Mouse (Mus musculus) lung, postnatal 14 days (tissue): ENCODE data around the gene Fhl3.
A peak's percentile ranks its signal among the peaks of the same experiment; 100 is the strongest.

Experiments
- DNase-seq: peaks from one replicate; pipeline ENCODE4 v3.0.0; 2021

Fhl3 gene

DNA sequence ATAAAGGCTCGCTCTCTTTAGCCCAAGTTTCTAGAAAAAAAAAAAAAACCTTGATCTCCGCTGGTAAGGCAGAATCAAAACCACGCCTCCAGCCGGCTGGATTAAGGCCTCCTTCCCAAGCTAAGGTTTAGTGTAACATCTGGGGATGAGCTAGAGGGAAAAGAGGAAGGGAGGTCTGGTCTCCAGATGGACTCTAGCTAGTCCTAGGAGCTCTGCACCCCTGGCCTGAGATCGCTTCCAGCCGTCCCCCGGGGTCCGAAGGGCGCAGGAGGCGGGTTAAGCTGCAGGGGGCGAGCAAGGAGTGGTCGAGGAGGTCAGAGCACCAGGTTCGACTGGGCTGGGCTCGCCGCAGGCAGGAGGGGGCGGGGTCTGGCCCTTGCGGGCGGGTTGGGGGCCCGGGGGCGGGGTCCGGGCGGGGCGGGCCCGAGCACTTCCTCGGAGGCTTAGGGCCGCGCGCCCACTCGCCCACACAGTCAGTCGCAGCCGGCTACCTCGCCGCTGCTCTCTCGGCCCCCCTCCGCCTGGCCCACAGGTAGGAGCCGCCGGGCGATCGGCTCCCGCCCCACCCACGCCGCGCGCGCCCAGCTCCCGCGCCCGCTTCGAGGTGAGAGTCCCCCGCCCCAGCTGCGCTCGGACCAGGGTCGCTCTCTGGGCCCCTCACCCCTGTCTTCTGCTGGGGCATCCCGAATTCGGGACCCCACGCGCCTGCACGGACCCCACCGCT lies at the start of gene Fhl3:
Fhl3 (plus strand) TSS at position 454 of the 724 bp plus-strand sequence.
- DNase-seq = peak; percentile 63

DNA sequence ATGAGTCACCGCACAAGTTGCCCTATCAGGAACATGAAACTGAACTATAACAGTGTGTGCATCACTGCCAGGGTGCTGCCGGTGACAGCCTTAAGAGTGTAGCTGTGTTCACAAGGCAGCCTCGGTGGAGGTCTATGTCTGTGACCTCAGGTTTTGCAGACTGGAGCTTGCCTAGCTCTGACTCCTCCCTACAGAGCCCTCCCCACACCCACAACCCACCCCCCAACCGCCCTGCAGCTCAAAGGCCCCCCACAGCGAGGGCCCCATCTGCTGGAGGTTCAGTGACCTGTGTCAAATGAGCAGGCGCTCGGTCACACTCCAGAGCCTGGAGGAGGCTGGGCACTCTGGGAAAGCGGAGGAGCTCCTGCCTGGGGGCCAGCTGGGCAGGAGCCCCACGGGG lies 47.6 kb upstream of the Fhl3 start:
- no peak for DNase-seq

DNA sequence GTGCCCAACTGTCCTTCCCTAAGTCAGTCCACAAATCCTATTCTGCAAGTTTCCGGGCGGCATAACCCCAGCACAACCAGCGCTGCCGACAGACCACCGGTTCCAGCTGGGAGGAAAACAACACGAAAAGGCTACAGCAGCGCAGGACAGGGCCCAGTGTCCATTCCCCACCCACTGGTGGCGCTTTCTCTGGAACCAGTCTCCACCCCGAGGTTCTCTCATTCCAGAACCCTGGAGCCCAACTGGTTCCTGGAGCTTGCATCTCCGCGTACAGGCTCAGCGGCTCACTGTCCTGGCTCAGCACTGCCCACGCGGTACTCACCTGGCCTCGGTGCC lies 44.0 kb upstream of the Fhl3 start, which contains the start of gene Pou3f1:
Pou3f1 (plus strand) TSS at position 290 of the 336 bp plus-strand sequence.
- DNase-seq = no peak

DNA sequence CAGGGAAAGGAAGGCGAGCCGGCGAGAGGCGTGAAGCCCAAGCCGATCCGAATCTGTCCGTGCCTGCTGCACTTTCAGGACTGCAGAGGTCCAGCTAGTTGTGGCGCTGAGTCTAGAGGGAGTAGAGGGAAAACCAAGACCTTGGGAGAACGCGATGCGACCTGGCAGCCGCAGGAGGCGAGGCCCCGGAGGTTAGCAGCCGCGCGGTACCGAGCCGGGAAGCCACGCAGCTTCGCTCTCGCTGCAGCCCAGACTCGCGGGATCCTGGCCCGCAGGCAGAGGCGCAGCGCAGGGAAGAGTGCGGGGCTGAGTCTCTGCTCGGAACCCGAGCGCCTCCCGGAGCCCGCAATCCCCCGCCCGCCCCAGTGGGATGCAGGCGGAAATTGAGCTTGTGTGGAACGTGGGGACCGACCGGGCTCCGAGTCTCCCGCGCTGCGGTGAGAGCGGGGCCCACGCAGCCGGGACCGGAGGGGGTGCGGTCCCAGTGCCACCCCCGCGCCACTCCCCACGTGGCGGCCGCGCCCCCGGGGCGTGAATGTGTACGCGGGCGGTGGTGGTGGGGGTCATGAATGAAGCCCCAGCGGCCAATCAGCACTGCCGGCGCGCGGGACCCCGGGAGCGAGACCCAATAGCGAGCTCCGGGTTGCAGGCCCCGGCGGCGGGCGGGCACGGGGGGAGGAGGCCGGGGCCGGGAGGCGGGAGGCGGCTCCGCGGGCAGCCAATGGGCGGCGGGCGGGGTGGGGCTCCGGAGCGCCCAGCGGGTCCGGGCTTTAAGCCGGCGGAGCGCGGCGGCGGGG lies 43.4 kb upstream of the Fhl3 start:
- peak; percentile 69 for DNase-seq

DNA sequence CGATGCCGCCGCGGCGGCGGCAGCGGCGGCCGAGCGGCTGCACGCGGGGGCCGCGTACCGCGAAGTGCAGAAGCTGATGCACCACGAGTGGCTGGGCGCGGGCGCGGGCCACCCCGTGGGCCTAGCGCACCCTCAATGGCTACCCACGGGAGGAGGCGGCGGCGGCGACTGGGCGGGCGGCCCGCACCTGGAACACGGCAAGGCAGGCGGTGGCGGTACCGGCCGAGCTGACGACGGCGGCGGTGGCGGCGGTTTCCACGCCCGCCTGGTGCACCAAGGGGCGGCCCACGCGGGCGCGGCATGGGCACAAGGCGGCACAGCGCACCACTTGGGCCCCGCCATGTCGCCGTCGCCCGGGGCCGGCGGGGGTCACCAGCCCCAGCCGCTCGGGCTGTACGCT lies 42.7 kb upstream of the Fhl3 start:
- DNase-seq = no peak

DNA sequence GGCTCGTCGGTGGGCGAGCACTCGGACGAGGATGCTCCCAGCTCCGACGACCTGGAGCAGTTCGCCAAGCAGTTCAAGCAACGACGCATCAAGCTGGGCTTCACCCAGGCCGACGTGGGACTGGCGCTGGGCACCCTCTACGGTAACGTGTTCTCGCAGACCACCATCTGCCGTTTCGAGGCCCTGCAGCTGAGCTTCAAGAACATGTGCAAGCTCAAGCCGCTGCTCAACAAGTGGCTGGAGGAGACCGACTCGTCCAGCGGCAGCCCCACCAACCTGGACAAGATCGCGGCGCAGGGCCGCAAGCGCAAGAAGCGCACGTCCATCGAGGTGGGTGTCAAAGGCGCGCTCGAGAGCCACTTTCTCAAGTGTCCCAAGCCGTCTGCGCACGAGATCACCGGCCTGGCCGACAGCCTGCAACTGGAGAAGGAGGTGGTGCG lies 42.1 kb upstream of the Fhl3 start:
- DNase-seq = no peak

DNA sequence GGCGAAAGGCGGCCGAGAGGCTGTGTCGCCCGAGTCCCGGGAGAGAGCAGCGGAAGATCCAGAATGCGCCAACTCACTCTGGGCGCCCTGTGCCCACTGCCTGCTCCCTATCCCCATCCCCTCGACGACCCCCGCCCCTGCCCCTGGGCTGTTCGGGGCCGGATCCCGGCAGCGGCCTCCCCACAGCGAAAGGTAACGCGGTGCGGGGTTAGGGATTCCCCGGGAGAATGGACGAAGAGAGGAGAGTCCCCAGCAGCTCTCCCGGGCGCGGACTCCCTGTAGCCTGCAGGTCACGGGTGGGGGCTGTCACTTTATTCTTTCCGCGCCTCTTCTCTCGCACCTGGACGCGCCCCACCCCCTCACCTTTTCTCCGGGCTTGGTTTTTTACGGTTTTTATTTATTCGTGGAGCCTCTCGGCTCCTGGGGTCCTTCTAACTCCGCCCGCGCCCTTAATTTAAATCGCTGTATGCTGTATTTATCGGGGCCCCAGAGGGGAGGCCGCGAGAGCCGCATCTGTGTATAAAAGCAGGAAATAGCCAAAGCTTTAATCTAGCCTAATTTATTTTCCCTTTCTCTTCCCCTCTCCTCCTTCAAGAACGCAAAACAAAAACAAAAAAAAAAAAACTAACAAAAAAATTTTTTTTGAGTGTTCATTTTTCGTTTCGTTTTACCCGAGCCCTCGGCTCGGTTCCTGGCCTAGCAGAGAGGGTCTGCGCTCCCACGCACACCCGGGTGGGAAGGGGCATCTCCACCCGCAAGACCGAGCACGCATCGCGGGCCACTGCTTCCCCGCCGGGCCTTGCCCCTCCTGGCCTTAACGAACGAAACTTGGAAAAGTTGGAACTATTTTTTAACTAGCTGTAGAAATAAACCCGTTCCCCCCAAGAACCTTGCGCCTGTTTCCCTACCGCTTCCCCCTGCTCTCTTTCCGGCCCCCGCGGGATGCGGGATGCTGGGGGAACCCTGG lies 41.0 kb upstream of the Fhl3 start:
- DNase-seq = no peak

DNA sequence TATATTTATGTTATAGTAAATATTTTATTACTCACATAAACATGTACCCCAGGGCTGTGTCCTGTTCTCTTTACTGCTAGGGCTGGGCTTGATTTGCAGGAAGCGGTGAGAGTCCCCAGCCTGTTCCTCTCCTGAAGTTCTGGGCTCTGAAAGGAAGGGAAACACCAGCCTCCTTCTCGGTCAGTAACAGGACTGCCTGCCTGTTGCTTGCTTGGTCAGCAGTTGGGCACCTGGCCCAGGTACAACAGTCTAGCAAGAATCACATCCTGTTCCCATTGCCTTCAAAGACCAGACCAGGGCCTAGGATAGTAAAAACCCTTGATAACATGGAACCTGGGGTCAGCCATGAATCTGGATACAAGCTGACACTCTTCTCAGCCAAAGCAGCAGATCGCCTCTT lies 39.9 kb upstream of the Fhl3 start:
- no peak for DNase-seq

DNA sequence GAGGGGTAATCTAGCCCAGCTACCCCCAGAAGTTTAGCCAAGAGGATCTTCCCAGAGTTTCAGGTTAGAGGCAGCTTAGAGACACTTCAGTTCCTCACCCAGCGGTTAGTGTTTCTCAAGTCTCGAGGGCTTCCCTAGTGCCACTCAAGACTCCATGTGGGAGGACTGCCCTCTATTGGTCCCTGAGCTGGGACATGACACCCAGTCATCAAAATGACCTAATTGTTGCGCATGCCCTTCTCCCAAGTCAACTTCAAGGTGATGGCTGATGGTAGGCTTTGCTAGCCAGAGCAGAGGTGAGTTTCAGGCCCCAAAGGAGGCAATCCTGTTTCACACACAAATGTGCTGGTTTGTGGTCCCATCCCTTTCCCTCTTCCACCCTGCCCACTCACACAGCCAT lies 37.5 kb upstream of the Fhl3 start:
- no peak for DNase-seq

DNA sequence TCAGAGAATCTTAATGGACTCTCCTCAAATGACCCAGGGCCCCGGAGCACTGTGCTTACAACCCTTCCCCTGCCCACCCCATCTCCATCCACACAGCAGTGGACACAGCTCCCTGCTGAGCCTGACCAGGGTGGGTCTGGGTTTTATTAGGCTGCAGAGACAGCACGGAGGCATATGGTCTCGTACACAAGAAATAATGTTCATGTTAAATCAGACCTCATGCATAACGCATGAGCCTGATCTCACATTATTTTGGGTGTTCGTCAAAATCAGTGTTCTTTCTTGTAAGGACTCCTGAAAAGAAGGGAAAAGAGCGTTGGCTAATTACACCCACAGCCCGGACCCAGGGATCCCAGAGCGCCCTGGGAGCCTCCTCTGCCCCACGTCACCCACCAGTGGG lies 36.3 kb upstream of the Fhl3 start:
- DNase-seq = no peak

DNA sequence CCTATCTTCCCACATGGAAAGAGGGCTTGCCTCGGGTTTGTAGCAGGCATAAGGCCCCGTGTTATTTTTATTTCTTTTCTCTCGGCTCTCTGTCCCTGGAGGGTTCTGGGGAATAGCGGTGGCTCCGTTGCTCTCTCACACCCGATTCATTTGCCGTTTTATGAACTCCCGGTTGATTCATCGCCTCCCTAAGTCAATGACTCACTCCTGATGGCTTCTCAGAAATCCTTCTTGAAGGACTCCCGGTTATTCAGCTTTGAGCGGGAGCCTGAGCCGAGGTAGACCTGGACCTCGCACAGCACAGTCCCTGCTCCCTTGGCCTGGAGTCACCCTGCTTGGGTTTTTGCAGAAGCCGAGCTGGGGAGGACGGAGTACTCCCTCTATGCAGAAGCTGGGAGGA lies 35.9 kb upstream of the Fhl3 start:
- no peak for DNase-seq

DNA sequence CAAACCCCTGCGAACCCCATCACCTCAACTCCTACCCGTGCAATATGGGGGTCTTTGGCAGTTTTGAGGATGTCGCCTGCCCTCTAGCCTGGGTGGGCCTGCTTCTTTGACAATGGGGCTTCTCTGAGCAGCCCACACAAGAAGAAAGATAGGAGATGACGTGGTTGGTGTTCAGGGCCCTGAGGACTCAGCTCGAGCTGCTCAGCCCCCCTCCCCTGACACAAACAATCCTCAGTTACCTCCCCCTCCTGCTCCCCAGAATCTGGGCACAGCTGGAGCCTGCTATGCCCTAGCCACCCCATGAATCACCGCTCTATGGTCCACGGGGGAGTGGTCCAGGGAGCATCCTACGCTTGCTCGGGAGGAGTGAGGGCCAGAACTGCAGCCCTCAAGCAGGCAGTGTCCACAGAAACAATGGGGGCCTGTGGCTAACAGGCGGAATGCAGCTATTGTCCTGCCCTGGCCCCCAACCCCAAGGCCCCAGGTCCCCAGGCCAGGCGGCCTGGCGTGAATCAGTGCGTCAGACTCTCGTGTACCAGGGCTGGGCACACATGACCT lies 32.9 kb upstream of the Fhl3 start:
- DNase-seq = no peak

DNA sequence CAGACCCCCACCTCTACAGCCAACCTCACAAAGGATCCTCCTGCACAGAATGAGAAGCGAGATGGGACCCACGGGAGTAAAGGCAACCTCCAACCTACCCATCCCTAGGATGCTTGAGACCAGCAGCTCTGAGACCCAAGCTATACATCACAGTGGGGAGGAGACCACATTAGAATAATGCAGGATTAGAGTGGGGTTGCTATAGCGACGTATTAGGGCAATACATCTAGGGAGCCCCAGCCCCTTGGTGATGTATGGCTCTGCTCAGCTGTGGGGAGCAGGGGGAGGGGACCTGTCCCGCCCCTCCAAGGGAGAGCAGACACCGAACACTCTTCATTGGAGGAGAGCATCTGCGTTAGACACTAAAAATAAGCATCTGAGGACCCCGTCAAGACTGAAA lies 32.4 kb upstream of the Fhl3 start:
- DNase-seq = no peak

DNA sequence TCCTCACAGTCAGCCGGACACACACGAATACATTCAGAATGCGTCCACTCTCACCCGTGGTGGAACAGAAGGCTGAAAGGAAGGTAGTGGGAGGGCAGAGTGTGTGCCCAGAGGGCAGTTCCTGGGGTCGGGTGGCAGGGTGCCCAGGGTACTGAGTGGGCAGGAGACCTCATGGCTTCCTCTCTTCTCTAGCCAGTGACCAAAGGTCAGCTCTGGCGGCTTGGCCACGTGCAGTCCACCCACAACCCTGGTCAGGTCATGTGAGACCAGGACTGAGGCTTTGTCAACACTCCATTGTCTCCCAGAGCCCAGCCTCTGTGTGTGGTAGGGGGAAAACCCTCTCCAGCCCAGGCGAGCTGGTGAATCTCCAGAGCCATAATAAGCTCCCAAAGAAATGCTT lies 30.3 kb upstream of the Fhl3 start:
- no peak for DNase-seq

DNA sequence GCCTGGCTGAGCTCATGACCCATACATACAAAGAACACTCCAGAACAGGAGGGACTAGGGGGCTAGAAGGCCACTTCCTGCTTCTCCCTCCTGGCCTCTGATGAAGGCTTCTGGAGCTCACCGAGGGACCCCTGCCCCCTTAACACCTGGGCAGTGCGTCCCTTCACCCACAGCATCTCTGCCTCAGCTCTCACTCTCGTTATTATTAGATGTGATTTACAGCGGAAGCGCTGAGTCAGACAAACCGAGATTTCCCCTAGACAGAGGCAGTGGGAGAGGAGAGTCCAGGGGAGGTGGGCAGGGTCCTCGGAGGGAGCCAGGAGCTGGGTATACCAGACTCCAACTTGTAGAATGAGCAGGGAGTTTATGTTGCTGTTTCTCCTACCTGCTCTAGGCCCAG lies 28.9 kb upstream of the Fhl3 start:
- DNase-seq = no peak

DNA sequence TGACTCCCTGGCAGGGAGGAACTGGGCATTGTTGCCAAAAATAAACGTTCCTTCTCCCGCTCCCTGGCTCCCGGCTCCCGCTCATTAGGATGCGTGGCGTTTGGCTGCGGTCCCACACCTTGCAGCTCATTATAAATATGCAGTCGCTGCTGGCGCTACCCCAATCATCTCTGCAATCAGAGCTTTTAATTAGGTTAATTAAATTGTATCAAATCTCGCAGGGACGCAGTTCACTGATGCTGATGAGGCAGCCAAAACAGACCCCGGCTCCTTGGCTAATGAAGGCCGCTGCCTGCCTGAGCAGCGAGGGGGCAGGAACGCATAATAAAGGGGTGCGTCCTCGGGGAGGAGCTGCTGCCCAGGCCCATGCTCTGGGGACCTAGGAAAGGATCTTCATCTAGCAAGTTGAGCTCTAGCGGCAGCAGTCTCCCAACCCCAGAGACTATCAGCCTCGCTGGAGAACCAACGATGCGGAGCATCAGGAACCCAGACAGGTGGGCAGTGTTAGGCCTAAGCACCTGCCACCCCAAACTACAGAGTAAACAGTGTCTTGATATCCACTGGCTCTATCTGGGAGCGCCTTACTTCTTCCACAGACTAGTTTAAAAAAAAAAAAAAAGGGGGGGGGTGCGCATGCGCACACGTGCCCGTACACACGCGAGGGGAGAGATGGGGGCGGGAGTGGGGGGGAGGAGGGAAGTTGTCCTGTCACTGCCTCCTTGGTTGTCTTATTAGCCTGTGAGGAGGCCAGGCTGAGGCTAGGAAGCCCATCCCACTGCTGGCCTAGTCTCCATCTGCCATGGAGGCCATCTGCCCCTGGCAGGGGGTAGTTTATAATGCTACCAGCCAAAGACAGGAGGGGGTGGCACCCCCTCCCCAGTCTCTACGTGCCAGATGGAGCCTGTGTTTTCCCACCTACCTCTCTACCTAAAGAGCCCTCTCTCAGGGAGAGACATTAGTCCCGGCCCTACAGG lies 27.9 kb upstream of the Fhl3 start:
- DNase-seq = no peak

DNA sequence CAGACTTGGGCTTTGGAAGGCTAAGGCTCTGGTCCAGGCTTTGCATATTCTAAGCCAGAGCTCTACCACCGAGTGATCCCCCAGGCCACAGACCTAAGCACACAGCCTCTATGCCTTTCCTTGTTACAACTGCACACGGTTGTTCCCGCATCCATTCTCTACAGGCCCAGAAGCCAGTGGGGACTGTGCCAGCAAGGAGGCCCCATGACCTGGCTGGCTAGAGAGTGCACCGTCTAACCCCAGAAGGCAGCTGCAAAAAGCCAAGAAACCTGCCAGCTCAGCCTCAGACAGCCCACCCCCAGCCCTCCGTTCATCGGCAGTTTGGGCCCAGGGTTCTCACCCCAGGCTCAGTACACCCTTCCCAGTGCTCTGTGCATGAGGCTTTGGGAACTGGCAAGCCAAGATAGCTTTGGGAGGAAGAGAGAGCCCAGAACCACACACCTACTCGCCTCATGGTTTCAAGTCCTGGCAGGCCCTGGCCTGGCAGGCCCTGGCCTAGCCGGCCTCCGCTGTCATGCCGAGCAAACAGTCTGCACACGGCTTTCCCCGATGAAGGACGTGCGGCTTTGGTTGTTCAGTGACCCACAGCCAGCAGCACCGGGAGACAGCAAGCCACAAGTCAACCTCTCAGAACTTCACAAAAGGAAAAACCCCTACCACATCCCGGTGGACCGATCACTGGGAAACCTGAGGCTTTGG lies 26.0 kb upstream of the Fhl3 start:
- DNase-seq = no peak

DNA sequence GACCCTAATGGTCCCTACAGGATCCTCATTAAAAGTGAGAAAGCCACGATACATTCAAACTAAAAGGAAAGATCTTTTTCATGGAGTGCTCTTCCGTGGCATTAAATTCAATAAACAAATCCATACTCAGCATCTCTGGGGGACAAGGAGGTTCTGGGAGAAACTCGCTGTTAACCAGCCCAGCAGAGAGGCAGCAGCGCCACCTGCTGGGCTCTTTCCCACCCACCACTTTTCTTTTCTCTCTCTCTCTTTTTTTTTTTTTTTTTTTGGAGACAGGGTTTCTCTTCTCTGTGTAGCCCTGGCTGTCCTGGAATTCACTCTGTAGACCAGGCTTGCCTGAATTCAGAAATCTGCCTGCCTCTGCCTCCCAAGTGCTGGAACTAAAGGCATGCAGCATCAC lies 25.5 kb upstream of the Fhl3 start:
- DNase-seq = peak; percentile 66

DNA sequence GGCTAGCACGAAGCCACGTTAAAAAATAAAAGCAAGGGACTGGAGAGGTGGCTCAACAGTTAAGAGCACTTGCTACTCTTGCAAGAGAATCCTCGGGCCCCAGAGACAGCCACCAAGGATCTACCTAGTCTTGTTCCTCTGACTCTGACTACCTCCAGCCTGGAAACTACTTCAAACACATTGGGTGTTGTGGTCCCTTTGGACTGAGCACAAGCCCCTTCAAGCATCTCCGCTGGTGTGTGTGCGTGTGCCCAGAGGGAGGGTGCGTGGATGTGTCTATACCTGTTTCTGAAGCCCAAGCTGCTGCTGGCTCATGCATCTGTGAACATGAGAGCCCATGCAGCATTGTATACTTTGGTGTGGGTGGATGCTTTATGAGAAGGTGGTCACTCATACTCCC lies 24.5 kb upstream of the Fhl3 start:
- DNase-seq = no peak

DNA sequence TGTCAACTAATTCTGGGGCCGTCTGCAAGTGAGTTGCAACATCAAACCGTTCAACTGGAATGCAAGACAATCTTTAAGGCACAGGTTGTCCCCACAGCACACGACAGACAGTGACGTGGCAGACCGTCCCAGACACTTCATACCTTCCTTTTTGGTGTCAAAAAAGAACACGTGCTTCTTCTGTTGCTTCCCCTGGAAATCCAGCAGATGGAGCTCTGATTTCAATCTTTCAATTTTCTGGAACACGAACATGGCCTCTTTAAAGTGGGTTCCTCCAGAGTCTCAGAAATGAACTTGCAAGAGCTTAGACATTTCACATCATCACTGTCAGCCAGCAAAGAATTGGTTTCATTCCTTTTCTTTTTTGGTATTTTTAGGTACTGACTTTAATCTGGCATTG lies 18.2 kb upstream of the Fhl3 start:
- no peak for DNase-seq

DNA sequence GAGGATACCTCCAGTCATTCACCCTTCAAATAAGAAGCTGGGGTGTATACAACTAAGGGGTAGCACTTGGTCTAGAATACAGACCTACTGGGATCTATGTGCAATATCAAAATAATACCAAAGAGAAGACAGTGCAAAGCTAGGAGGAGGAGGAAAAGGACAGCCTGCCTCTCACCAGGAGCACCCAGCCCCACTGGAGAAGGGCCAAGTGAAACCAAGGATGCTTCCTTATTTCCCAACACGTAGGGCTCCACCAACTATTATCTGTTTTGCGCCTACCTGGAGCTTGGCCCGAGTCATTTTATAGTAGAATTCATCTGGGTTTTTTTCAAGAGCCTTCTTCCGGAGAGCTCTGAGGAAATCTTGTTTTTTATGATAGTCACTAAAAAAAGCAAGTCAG lies 17.0 kb upstream of the Fhl3 start:
- no peak for DNase-seq
